Mouse (Mus musculus): ENCODE data around the gene 1600014C23Rik.

1600014C23Rik gene

DNA sequence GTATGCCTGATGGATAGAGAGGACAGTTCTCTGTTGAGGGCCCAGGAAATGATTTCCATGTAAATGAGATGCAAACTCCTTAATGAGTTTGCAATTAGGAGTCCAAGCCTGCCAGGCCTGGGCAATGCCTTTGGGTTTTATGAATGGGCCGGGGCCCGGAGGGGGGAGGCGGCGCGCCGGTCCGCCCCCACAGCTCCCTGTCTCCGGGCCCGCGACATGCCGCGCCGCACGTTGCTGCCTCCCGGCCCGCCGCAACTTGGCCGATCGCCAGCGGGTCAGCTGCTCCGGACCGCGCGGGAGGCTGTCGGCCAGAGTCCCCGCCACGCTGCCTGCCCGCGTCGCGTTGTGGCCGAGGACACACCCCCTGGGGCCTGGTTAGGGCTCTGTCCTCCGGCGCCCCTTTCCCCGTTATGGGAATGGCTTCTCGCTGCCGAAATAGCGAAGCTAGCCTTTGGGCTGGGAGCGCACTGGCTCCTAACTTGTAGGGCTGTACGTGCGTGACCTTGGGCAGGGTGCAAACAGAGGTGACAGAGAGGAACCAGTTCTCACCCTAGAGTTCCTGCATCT, at the start of gene 1600014C23Rik:
Gene 1600014C23Rik, minus strand, starts transcription at position 110 of the 567 bp plus-strand sequence.
- DNase-seq (ENCODE audit: low read depth, low spot score), result no peak

DNA sequence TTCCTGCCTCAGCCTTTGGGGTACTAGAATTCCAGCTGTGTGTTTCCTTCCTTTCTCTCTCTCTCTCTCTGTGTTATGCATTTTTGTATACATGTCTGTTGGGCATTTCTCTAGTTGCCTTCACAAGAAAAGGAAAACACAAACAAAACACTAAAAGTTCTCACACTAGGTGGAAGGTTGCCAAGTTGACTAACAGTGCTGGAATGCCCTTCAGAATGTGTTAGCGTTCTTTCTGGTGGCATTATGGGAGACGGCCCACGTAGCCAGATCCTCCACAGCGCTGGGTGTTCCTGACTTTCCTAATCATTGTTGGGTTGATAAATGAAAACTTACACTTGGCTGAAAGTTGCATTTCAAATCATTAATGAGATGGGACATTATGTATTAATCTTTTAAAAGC, 44.8 kb upstream of the 1600014C23Rik start:
- no peak for DNase-seq (ENCODE audit: low read depth, low spot score)

DNA sequence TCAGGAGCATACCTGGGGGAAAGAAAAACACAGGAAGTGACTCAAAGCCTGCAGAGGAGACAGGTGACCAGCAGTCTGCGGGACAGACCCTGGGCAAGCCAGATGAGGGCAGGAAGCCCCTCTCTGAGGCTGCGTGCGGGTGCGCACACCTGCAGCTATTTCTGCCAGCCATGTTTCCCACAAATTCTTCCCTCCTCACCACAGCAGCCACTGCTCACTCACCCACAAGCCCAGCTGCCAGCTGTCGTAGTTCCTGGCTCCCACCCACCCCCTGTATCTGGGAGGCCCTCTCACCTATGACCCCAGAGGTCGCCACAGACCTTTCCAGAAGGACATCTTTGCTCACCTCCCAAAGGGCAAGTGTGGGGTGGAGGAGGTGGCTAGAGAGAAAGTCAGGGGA, 43.8 kb upstream of the 1600014C23Rik start:
- DNase-seq (ENCODE audit: low read depth, low spot score), result no peak

DNA sequence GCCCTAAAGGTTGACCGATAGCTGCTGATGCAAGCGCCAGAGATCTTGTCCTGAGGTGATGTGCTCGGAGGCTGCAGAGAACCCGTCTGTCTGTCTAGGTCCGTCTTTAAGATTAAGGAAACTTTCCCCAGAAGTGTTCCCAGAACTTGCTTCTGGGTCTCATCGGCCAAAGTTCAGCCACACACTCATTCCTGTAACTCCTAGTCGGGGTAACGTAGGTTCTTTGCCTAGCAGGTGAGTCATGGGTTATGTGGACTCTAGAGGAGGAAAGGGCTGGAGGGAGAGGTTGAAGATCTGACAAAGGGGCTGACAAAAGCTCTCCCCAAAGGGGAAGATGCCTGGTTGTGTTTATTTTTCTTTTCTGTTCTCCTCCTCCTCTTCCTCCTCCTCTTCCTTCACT, 42.5 kb upstream of the 1600014C23Rik start:
- DNase-seq (ENCODE audit: low read depth, low spot score), result no peak

DNA sequence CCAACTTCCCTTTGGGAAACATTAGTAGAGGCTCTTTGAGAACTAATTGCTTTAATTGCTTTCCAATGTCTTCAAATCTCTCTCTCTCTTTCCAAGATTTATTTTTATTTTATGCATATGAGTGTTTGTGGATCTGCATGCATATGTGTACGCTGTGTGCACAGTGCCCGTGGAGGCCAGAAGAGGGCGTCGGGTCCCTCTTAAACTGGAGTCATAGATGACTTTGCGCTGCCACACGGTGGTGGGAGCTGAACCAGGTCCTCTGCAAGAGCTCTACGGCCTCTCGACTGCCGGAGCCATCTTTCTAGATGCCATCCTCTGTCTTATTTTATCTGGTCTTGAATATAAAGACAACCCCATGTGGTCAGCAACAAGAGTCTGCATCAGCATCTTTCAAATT, 41.8 kb upstream of the 1600014C23Rik start:
- DNase-seq (ENCODE audit: low read depth, low spot score), result no peak

DNA sequence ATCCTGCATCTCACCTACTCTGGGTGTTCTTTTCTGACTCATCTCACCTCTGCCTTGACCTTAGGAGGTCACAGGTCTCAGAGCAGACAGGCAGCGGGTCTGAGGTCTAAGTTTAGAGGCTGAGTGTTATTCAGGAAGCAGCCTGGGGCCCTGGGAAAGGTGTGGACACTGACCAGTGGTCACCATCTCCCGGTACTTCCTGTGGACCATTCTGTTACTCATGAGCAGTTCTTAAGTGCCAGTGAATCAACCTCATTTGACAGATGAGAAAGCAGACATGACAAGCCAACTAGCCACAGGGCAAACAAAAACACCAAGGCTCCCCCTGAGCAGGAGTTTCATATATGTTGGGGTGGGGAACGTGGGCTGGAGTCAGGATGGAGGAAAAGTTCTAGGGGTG, 38.9 kb upstream of the 1600014C23Rik start:
- no peak for DNase-seq (ENCODE audit: low read depth, low spot score)

DNA sequence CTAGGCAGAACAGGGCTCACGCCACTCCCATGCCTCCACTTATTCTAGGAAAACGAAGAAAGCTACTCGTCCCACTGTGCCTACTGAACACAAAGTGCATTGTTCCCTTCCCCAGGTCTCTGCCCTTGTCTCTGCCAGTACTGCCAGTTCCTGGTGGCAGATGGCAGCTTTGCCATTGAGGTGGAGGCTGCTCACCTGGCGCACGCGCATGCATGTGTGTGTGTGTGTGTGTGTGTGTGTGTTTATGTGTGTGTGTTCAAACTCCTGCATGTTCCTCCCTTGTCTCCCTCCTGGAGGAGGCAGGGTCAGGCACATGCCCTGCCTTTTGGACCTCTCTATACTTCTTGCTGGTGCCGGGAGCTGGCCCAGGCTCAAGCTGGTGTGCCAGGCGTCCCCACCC, 38.5 kb upstream of the 1600014C23Rik start:
- DNase-seq (ENCODE audit: low read depth, low spot score), result no peak

DNA sequence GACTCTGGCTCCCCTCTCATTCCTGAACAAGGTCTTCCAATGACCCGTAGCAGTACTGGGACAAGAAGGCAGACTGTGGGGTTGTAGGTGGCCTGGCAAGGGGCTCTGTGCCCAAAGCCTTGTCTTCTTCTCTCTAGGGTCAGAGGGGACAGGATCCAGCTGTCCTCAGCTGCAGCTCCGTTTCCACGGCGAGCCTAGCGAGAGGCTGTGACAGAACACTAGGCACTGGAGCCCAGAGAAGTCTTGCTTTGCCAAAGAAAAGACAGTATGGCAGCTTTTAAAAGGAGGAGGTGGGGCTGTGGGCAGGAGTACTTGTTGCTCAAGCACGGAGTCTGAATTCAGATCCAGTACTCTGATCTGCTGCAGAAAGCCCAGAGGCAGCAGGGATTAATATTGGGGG, 36.8 kb upstream of the 1600014C23Rik start:
- DNase-seq (ENCODE audit: low read depth, low spot score), result no peak

DNA sequence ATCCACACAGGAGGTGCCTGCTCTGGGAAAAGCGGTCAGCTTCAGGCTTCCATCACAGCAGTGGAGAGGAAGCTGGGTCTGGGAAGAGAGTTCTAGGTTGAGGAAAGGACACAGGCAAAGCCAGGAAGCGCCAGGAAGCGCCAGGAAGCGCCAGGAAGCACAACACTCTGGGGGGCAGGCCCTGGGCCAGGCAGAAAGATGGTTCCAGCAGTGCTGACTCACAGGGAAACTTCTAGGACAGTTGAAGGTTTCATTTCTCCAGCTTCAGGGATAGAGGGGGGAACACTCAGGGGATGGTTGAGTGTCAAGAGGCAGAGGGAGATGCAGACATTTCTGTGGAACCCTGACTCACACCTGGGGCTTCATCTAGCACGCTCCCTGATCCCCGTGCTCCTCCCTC, 36.2 kb upstream of the 1600014C23Rik start:
- DNase-seq (ENCODE audit: low read depth, low spot score), result no peak

DNA sequence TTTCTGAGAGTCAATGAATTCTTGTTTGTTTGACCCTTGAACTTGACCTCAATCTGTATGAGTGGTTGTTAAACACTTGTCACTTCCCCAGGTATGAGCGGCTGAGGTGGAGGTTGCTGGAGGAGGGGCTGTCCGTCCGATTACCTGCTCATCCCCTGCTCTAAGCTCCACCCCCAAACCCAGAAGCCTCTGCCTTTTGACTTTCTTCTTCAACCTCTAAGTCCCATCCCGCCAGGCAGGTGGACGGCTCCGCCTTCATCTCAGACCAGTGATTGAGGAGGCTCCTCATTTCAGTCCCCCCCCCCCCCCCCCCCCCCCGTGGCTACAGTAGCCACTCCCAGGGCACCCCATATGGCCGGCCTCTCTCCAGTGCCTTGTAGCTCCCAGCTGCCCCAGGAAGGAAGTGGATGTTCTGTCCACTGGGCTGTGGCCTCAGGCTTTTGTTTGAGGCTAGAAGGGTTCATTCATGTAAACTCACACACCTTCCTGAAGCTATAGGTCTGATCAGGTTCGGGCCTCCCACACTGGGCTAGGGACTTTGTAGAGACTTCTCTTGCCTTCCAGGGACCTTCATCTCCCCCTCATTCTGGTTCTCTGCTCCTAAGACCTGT, 34.0 kb upstream of the 1600014C23Rik start:
- DNase-seq (ENCODE audit: low read depth, low spot score), result no peak

DNA sequence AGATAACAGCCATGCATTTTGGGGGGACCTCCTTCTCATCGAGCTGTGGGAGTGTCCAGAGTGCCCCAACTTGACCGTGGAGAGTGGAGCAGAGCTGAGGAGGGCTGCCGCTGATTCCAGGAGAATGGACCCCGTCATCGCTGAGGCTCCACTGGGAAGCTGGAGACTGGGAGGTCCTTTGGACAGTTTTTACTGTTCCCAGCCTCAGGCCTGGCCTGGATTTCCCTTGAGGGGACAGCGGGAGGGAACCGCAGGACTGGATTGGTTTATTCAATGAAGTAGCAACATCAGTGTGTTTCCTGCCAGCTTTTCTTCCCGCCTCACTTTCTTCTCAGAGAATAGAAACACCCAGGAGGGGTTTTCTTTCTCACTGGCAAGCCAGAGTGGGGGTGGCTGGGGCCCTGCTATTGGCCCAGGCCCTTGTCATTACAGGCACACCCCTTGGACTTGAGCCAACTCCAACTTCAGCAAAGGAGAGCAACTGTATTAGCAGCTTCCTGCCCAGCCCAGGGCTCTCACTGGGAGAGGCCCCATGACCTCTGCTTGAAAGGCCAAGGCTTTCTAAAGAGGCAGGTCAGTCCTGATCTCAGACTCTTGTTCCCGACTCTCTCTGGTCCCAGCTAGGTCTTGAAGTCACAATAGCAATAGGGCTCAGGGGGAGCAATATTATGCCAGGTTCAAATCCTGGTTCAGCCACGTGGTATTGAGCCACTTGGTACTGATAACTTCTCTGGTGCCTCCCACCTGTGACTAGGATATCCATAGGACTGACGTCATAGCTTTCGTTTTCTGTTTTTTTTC, 33.3 kb upstream of the 1600014C23Rik start:
- DNase-seq (ENCODE audit: low read depth, low spot score), result no peak

DNA sequence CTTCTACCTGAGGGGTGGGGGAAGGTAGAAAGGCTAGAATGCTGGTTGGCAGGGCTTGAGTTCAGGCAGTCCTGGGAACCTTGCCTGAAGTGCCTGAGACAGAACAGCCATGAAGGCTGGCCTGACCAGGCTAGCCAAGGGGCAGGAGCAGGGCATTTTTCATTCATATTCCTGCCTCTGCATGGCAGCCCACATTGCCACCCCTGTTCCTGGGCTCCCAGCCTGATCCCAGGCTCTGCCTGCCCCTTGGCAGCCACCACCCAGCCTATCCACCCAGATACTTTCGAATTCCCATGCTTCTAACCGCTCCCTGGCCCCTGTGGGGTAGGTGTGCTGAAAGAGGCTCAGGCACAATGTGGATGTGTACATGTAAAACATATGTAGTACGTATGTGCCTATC, 32.3 kb upstream of the 1600014C23Rik start:
- DNase-seq (ENCODE audit: low read depth, low spot score), result no peak

DNA sequence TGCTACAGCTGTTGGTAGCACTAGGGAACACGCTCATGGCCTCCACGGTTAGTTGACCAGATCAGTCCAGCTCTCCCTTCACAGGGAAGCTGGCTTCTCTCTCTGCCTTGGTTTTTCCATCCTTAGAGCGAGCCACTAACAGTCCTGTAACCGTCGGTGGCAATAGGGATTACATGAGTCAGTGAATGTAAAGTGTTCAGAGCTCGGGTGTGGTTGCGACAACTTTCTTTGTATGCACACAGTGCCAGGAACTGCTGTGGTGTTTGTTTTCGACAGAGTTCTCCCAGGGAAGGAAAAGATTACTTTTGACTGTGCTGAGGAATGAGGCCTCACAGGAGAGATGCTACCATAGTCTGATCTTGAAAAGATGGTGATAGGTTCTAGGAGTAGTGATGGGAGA, 29.5 kb upstream of the 1600014C23Rik start:
- DNase-seq (ENCODE audit: low read depth, low spot score), result no peak

DNA sequence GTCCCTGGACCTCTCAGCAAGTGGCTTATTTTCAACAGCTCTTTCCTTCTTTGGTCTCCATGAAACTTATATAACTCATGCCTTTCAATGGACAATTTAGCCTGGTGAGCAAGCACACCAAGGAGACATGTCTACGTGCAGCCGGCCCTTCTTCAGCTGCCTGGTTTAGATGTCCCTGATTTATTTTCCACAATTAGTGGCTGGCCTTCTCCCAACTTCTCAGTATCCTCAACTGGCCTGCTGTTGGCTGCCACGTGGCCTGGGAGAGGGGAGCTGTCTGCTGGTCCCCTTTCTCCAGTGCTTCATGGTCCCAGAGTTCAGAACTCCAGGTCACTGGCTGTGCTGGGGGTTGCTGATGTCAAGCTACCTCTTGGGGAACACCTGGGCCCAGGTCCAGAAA, 28.3 kb upstream of the 1600014C23Rik start:
- DNase-seq (ENCODE audit: low read depth, low spot score), result no peak

DNA sequence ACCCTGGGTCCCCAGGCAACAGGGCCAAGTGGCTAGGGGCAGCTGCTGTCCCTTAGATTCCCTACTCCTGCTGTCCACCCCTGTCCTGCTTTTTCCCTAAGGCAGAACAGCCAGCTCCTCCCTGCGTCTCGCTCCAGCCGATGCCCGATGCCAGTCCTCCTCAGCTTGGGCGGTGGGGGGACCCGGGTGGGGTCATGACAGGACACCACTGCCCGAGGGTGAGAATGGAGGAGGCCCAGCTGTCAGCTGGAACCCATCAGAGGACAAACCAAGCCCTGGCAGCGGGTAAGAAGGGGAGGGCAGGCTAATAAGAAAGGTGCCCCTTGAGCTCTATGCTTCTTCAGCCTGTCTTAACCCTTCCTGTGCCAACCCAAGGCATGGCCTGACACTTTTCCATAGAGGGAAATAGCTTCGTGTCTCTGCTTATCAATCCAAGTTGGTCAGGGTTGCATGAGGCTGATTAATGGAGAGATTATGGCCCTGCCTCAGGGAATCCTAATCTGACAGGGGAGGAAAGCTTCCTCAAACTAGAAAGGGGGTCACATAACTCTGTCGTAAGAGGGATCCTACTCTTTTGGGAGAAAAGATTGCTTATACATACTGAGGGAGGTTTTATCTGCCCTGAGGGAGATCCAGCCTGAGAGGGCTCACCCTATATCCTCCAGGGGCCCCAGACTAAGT, 27.5 kb upstream of the 1600014C23Rik start:
- no peak for DNase-seq (ENCODE audit: low read depth, low spot score)

DNA sequence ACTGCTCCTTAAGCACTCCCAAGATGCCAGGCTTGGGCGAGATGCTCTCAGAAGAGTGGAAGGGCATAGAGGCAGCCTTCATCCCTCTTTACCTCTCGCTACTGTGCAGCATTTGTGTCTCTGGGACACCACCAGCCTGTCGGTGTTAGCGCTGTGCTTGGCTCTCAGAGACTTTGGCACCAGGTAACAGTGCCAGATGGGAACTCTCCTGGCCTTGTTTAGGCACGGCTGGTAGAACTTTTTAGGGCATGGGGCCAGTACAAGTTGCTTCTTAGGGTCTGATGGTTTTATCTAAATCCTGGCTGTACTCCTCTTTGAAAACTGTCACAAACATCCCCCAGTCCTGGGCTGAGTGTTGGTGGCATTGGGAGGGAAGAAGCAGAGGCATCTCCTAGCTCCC, 26.1 kb upstream of the 1600014C23Rik start:
- no peak for DNase-seq (ENCODE audit: low read depth, low spot score)

DNA sequence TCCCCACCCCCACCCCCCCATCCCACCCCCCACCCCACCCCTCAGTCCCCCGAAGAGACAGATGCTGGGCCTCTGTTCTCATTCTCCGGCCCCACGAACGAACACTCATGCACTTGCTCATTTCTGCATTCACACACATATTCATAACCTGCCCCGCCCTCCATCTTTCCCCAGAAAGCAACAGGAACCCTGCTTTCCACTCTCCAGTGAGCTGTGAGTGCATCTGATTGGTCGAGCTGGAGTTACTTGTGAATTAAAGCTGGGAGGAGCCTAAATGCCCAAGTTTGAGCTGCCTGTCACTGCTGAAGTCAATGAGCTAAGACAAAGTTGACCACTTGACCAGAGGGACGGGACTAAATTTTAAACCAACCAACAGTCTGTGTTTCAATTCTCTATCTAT, 25.2 kb upstream of the 1600014C23Rik start:
- no peak for DNase-seq (ENCODE audit: low read depth, low spot score)

DNA sequence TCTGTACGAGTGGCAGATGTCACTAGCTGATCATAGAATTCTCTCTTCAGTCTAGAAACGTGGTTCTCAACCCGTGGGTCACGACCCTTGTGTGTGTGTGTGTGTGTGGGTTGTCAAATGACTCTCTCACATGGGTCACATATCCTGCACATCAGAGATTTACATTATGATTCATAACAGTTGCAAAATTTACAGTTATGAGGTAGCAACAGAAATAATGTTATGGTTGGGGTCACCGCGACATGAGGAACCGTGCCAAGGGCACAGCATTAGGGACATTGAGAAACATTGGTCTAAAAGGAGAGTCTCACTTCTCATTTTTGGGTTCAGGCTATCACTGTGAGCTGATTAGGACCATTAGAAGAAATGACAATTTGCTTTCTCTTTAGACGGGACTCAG, 24.3 kb upstream of the 1600014C23Rik start:
- DNase-seq (ENCODE audit: low read depth, low spot score), result no peak

DNA sequence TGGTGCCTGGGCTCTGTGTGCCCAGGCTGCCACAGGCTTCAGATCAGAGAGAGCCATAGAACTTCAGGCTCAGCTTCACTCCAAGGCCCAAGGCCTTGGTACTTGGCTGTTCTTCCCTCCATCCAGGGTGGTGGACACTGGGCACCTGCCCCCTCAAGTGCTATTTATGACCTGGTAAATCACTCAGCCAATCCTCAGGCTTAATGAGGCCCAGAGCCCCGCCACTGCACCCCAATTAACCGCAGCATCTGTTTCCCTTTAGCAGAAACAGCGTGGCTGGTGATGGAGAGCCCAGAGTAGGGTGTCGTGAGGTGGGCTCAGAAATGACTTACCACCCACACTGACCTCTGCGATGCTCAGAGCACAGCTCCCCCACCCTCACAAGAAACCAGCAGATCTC, 23.2 kb upstream of the 1600014C23Rik start:
- no peak for DNase-seq (ENCODE audit: low read depth, low spot score)

DNA sequence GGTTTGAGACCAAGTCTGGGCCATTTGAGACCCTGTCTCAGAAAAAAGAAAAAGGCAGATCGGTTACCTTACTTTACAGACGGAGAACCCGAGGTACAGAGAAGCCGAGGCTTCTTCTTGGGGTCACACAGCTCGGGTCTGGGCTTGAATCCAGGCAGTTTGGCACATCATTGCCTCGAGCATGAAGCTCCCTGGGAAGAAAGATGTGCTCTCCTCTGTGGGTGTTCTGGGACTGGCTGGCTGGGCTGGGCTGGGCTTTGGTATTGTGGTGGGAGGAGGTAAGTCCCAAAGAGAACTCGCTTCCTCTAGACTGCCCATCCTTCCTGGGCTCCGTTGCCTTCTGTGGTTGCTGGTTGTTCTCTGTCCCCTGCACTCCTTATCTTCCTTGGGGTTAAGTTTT, 22.7 kb upstream of the 1600014C23Rik start:
- no peak for DNase-seq (ENCODE audit: low read depth, low spot score)

DNA sequence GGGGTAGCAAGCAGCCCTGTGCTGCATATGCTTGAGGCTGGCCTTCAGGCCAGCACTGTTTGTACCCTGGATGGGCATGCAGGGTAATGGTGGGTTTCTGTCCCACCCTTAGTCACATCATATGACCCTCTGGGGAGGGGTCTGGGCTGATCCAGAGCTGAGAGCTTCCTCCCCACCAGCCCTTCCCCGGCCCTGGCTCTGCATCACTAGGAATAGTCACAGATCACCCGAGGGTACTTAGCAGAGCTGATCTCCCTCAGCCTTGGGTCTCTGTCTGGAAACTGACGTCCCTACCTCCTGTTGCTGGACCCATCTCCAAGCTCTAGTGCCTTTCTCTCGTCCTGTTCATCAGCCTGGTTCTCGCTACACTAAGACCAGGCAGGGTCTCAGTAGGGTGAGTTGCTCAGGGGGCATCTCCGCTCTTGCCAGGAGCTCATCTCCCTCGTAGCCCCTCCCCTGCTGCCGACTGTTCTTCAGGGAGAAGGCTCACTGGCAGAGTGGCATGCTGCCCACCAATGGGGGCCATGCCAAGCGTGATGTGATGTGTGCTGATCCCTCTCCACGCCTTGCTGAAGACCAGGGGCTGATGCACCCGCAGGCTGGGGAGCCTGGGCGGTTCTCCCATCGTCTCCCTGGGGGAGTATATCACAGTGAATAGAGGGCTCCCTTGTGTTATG, 20.7 kb upstream of the 1600014C23Rik start:
- DNase-seq (ENCODE audit: low read depth, low spot score), result no peak

DNA sequence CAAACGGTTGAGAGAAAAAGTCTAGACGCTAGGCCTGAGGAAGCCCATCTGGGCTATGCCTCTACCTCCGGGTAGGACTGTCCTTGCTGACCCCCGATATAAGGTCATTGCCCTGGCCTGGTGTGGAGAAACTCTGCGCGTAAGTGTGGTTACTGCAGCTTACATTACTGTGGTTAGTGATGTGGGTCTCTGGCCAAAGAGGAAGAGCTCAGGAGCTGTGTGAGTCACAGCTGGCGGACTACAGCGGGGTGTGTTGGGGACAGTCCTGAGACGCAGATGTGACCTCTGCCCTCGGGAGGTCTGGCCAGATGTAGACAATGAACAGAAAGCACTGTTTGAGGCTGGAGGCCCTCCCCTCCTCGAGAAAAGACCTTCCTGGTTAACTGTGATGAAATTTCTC, 19.0 kb upstream of the 1600014C23Rik start:
- DNase-seq (ENCODE audit: low read depth, low spot score), result no peak

Measured in c-Kit-negative CD71-positive TER-119-positive erythroid progenitor cells, embryonic 14.5 days (primary cell).